Mouse (Mus musculus): ENCODE measurements around the gene Atp1a3. TPM values are rescaled to one million over a fixed set of nuclear protein-coding genes. Genes with fewer than 3 reads are reported as not detected.

The Atp1a3 gene
- polyA plus RNA-seq (2014; fragmentation: Illumina TruSeq; extraction: RNeasy Lipid Tissue Mini Kit (QIAGEN cat#74804); ENCODE audit: low read depth, low replicate concordance), result not detected

GRCm38 (mm10) chr7:25005421-25006065 is at the start of gene Atp1a3:
Gene Atp1a3, minus strand, starts transcription at chr7:25005958.

GRCm38 (mm10) chr7:24971972-24972893 is 33.5 kb downstream of the Atp1a3 start, which contains the start of gene Rabac1:
Gene Rabac1, minus strand, starts transcription at chr7:24972754.

GRCm38 (mm10) chr7:24944257-24944950 is 61.4 kb downstream of the Atp1a3 start, which contains the start of gene Gm4881:
Gene Gm4881, minus strand, starts transcription at chr7:24944494.

Other genes with a start within 250 kb of the Atp1a3 start
- gene Cd177, start 245.6 kb downstream of the Atp1a3 start, polyA plus RNA-seq (2014; fragmentation: Illumina TruSeq; extraction: RNeasy Lipid Tissue Mini Kit (QIAGEN cat#74804); ENCODE audit: low read depth, low replicate concordance), result 7.5 TPM
- gene Ceacam10, start 228.8 kb downstream of the Atp1a3 start, polyA plus RNA-seq (2014; fragmentation: Illumina TruSeq; extraction: RNeasy Lipid Tissue Mini Kit (QIAGEN cat#74804); ENCODE audit: low read depth, low replicate concordance), result 116 TPM
- gene Gm9844, start 143.7 kb downstream of the Atp1a3 start, polyA plus RNA-seq (2014; fragmentation: Illumina TruSeq; extraction: RNeasy Lipid Tissue Mini Kit (QIAGEN cat#74804); ENCODE audit: low read depth, low replicate concordance), result not detected
- gene Lypd4, start 136.0 kb downstream of the Atp1a3 start, polyA plus RNA-seq (2014; fragmentation: Illumina TruSeq; extraction: RNeasy Lipid Tissue Mini Kit (QIAGEN cat#74804); ENCODE audit: low read depth, low replicate concordance), result not detected
- not detected for gene Dmrtc2, start 135.9 kb downstream of the Atp1a3 start, polyA plus RNA-seq (2014; fragmentation: Illumina TruSeq; extraction: RNeasy Lipid Tissue Mini Kit (QIAGEN cat#74804); ENCODE audit: low read depth, low replicate concordance)
- gene Rps19, start 121.6 kb downstream of the Atp1a3 start, polyA plus RNA-seq (2014; fragmentation: Illumina TruSeq; extraction: RNeasy Lipid Tissue Mini Kit (QIAGEN cat#74804); ENCODE audit: low read depth, low replicate concordance), result 24.5 TPM
- gene Cd79a, start 108.6 kb downstream of the Atp1a3 start, polyA plus RNA-seq (2014; fragmentation: Illumina TruSeq; extraction: RNeasy Lipid Tissue Mini Kit (QIAGEN cat#74804); ENCODE audit: low read depth, low replicate concordance), result 1.3 TPM
- 1.7 TPM for gene Arhgef1, start 103.0 kb downstream of the Atp1a3 start, polyA plus RNA-seq (2014; fragmentation: Illumina TruSeq; extraction: RNeasy Lipid Tissue Mini Kit (QIAGEN cat#74804); ENCODE audit: low read depth, low replicate concordance)
- not detected for gene Gm4881, start 61.5 kb downstream of the Atp1a3 start, polyA plus RNA-seq (2014; fragmentation: Illumina TruSeq; extraction: RNeasy Lipid Tissue Mini Kit (QIAGEN cat#74804); ENCODE audit: low read depth, low replicate concordance)
- gene Rabac1, start 33.2 kb downstream of the Atp1a3 start, polyA plus RNA-seq (2014; fragmentation: Illumina TruSeq; extraction: RNeasy Lipid Tissue Mini Kit (QIAGEN cat#74804); ENCODE audit: low read depth, low replicate concordance), result not detected
- 0.63 TPM for gene Grik5, start 66.4 kb upstream of the Atp1a3 start, polyA plus RNA-seq (2014; fragmentation: Illumina TruSeq; extraction: RNeasy Lipid Tissue Mini Kit (QIAGEN cat#74804); ENCODE audit: low read depth, low replicate concordance)
- 0.95 TPM for gene Zfp574, start 66.6 kb upstream of the Atp1a3 start, polyA plus RNA-seq (2014; fragmentation: Illumina TruSeq; extraction: RNeasy Lipid Tissue Mini Kit (QIAGEN cat#74804); ENCODE audit: low read depth, low replicate concordance)
- gene Pou2f2, start 173.8 kb upstream of the Atp1a3 start, polyA plus RNA-seq (2014; fragmentation: Illumina TruSeq; extraction: RNeasy Lipid Tissue Mini Kit (QIAGEN cat#74804); ENCODE audit: low read depth, low replicate concordance), result 1.7 TPM
- gene Dedd2, start 214.7 kb upstream of the Atp1a3 start, polyA plus RNA-seq (2014; fragmentation: Illumina TruSeq; extraction: RNeasy Lipid Tissue Mini Kit (QIAGEN cat#74804); ENCODE audit: low read depth, low replicate concordance), result 1.9 TPM
- 1.5 TPM for gene Zfp526, start 215.5 kb upstream of the Atp1a3 start, polyA plus RNA-seq (2014; fragmentation: Illumina TruSeq; extraction: RNeasy Lipid Tissue Mini Kit (QIAGEN cat#74804); ENCODE audit: low read depth, low replicate concordance)
- 7.9 TPM for gene Gsk3a, start 231.9 kb upstream of the Atp1a3 start, polyA plus RNA-seq (2014; fragmentation: Illumina TruSeq; extraction: RNeasy Lipid Tissue Mini Kit (QIAGEN cat#74804); ENCODE audit: low read depth, low replicate concordance)
- 1.6 TPM for gene Erf, start 244.8 kb upstream of the Atp1a3 start, polyA plus RNA-seq (2014; fragmentation: Illumina TruSeq; extraction: RNeasy Lipid Tissue Mini Kit (QIAGEN cat#74804); ENCODE audit: low read depth, low replicate concordance)

Measured in sigmoid colon, adult 10 weeks (tissue).